Mouse (Mus musculus) R1 (cell line): ENCODE measurements around the gene Gm20388.

Experiments
- DNase-seq: peaks from one replicate; pipeline ENCODE4 v3.0.0-alpha.2; 2018; ENCODE audit warnings: low read depth, low spot score

Gene Gm20388

DNA sequence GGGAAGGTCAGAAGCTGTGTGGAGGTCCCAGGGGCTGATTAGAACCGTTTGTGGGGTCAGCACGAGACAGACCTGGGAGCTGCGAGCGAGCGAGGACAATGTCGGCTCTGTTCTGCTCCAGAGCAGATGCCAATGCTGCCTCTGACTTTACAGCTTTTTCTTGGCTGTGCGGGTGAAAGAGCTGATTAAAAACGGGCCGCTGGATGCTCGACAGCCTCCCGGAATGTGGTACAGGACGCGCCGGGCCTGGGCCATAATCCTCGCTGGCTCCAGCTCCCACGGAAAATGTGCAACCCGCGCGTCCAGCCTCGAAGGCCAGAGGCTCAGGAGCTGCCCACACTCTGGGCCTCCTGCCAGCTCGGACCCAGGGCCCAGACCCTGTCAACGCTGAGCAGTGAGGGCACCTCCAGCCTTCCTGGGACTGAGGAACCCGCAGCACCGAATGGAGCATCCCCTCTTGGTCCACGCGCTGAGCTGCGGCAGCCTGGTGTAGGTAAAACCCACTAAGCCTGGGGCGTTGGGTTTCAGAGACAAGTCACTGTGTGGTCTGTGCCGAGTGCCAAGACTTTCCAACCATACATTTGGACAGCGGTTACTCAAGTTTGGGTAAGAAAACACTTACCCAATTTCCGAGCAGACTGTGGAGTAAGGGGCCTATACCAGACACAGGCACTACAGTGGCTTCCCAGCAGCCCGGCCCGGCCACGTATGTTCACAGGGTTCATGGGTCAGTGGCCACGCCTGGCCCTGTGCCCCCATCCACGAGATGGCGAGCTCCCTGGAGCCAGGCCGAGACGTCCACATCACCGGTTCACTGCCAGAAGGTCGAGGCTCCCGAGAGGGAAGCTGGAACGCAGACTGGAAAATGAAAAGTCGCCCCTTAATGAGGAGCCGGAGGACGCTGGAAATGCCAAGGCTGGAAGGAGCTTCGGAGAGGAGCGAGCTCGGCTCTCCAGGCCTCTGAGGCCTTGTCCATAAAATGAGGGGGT, 1557.7 kb downstream of the Gm20388 start:
- no peak for DNase-seq

GRCm38 (mm10) chr8:121474161-121474897, 1563.7 kb downstream of the Gm20388 start:
- DNase-seq = peak; percentile 62

DNA sequence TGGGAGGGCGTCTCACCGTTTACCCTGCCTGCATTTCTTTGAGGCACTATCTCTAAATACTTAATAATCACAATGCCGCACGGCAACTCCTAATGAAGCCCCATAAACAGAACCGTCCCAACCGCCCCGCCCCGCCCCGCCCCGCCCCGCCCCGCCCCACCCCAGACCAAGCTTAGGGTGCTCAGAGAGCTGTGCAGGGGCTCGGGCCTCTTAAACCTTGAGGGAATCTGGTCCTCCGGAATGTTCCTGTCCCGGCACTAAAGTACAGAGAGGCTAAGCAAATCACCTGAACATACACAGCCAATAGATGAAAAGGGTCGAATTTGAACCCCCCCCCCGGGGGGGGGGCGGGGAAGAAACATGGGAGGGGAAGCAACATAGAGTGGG, 1564.2 kb downstream of the Gm20388 start:
- DNase-seq = no peak

DNA sequence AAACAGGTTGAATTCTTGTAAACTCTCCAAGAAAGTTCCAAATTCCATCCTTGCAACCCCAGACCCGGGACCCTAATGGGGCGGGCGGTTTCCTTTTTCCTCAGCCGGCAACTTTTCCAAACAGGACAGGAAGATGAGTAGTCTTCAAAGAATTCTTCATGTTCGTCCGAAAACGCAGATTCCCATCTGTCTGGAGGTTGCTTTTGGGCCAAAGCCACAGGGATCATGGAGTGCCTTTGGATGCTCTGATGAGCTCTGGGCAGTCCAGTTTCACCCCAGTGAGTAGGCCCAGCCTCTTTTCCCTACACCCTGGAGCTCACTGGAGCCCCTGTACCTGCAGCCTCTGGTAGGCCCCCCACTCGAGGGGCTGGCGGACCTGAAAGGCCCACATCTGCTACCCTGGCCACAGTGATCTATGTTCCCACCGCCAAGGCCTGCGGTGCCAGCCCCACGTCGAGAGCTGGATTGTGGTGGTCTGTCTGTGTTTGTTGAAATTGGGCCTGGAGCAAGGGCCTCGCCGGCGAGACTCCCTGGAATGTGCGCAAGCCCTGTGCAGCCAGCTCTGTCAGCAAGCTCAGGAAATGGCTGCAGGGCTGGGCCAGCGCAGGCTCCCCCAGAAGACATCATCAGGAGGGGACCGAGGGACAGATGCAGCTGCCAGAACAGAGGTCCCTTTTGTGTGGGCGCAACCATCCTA, 1567.4 kb downstream of the Gm20388 start:
- no peak for DNase-seq

- DNase-seq = no peak
These were observed 1568.5 kb downstream of the Gm20388 start for GRCm38 (mm10) chr8:121479144-121479543.

- no peak for DNase-seq
These were observed 1569.9 kb downstream of the Gm20388 start for GRCm38 (mm10) chr8:121480411-121481031.

DNA sequence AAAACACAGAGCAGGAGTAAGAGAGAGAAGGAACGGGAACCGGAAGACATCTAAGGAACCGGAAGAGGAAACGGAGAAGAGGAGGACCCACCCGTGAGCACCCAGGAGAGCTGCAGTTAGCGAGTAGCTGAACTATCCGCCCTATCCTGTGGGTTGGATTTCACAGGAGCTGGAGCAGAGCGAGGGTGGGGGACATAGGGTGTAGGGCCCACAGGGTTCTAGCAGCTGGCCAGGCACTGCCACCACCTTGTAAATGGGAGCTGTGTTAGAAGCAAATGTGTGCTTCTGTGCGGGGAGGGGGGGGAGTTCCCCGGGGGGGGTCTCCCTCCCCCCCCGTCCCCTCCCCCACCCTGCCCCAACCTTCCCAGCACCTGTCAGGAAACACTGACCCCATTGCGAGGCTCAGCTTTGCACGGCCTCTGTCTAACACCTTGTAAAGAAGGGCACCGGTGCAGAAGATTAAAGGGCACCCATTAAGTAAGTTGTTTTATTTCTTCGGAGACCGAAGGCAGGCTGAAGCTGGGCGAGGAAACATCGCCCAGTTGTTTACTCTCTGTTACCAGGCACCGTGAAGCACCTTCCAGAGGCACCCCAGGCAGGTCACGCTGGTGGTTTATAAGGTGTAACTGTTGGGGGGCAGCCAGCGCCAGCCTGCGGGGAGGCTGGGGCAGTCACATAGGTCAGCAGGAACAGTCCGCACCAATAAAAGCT, 1573.6 kb downstream of the Gm20388 start:
- peak; percentile 58 for DNase-seq

GRCm38 (mm10) chr8:121491633-121492032, 1581.0 kb downstream of the Gm20388 start:
- no peak for DNase-seq

DNA sequence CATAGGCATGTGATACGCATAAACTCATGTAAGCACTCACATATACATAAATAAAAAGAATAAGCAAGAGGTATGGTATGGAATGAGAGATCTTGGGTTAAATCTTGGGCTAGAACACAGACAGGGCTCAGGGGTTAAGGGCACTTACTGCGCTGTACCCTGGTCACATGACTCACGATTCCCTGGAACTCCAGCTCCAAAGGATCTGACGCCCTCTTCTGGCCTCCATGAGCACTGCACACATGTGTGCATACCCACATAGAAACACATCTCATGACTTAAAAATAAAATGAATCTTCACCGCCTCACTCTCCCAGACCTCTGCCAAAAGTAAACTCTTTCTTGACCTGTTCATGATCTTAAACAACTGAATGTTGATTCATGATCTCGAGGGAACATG, 1587.0 kb downstream of the Gm20388 start:
- DNase-seq = peak; percentile 69

GRCm38 (mm10) chr8:121511751-121512150, 1601.1 kb downstream of the Gm20388 start:
- no peak for DNase-seq

DNA sequence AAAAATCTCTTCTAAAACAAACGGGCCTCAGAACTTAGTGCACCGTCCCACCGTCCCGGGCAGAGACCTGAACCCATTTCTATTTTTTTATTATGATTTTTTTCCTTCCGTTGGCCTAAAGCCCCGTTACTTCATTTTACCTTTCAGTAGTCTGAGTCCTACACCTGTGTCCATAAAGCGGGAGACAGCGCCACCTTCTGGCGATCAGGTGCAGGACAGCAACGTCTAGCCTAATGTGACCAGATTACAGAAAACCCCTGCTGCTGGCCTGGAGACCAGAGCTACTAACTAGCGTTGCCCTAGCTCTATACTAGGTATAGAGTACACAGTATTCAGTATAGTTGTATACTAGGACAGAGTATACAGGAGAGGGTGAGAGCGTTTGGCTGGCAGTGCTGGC, 1602.8 kb downstream of the Gm20388 start:
- peak; percentile 75 for DNase-seq

DNA sequence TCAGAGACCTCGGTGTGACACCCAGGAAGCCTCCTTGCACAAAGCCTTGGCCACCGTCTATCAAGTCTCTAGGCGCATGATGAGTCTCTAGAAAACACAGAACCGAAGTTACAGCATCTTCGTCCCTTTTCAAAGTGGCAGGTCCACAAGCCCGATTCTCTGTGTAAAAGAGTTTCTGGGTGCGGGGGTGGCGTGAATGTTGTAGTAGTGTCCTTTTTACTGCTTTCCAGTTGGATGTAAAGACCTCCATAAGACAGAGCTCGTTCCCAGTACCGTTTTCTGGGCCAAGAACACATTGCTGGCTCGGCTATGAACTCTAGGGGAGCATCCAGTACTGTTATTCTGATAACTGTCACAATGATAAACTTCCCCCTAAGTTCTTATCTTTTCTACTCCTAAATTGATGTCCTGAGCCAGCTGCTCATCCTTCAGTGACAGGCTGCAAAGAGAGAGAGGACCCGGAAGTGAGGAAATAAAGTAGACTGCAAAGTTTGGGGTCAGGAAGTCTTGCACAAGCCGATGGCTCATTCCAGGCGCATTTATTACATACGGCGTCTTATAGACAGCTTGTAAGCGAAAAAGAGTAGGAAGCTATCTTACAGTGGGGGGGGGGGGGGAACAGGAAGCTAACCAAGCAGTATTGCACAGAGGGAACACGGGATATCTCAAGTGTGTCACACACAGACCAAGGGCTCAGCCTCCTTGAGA, 1614.6 kb downstream of the Gm20388 start:
- no peak for DNase-seq

GRCm38 (mm10) chr8:121526811-121527550, 1616.3 kb downstream of the Gm20388 start:
- DNase-seq = no peak

DNA sequence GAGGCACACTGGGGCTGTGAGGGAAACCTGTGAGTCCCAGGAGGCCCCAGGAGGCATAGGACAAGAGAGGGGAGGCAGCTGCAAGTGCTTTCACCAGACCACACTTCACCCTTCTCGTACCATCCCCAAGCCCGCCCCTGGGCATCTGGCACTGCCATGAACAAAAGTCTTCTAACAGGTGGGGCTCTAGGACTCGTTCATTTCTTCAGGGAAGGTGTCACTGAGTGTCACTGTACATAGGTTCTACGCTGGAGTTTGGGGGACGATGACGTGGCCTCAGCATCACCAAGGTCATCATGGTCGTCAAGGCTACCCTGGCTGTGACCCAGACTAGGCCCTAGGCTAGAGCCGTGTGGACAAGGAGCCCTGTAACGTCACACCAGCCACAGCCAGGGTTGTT, 1617.1 kb downstream of the Gm20388 start:
- DNase-seq = no peak

DNA sequence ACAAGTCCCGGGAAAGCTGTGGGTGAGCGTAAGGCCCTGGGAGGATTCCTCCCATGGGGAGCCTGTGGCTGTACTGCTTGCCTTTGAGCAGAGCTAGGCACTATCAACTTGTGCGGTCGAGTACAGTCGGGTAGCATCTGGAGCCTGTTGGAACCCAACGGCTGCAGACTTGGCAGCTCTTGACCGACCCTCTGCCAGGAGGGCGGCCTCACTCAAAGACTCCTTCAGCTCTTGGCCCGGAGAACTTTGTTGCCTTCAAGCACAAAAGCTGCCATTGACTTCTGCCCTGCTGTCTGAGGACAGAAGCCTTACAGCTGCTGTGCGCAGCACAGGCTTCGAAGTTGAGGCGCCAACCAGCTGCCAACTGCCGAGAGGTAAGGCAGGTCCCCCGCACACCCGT, 1618.1 kb downstream of the Gm20388 start:
- DNase-seq = no peak

DNA sequence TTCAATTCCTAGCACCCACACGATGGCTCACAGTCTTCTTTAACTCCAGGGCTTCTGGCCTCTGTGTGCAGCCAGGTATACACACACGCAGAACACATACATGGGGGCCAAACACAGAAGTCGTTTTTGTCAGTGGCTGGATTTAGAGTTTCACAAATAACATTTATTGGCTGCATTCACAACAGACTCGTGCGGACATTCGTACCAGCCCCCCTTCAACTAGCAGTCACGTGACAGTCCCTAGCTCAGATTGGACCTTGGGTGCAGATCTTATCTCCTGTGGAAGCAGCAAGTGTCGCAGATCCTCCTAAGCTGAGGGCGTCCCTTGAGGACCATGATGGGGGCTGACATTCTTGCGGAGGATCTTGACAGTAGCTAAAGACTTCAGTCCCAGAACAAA, 1620.0 kb downstream of the Gm20388 start:
- DNase-seq = no peak

- peak; percentile 69 for DNase-seq
These were observed 1621.7 kb downstream of the Gm20388 start for GRCm38 (mm10) chr8:121532381-121532780.

DNA sequence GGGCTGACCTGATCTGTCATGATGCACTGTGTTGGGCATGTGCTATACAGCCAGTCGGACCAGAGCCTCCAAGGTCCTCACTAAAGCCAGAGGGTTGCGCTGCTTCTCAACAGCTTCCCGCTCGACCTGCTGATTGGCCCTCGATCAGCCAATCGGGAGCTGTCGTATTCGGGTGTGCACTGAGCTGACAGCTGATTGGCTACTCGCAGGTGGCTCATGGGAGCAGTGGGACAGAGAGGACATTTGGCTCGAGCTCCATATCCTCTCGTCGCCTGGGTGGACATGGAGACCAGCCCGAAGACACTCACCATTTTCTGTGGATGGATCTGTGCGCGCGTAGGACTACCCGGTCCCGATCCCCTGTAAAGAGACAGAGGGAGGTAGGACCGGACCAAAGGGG, 1631.2 kb downstream of the Gm20388 start:
- DNase-seq = peak; percentile 93

DNA sequence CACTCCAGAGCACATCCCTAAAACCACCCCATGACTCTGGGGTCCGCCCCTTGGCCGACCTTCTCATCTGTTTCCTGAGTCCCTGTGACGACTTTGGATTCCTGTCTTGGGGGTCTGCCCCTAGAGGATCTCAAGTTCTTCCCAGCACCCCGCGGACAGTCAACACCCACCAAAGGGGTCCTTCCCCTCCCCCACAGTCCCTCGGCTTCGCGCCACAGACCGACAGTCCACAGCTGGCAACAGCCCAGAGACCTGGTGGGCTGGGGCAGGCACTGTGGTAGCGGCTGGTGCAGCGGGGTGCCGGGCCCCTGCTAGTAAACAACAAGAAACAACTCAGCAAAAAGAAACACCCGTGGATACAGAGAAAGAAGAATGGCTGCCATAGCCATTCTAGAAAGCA, 1632.3 kb downstream of the Gm20388 start:
- no peak for DNase-seq
